Mouse (Mus musculus) ovary, postnatal 14 days (tissue): ENCODE measurements around the gene Snx32.
"Not testable (repeated sequence)": the region's sequence is repeated elsewhere in the genome, so short reads cannot be mapped to it uniquely, and the experiment has no call there.

Experiments used
- DNase-seq: peaks from one replicate; pipeline ENCODE4 v3.0.0; 2022; ENCODE audit warnings: low spot score

The Snx32 gene

GRCm38 (mm10) chr19:5512091-5513004, 2.0 kb upstream of the Snx32 start:
- DNase-seq, result no peak

GRCm38 (mm10) chr19:5511074-5511632, 815 bp upstream of the Snx32 start:
- DNase-seq, result no peak

GRCm38 (mm10) chr19:5503687-5504086, 6.7 kb downstream of the Snx32 start, which contains the start of gene 1700020D05Rik:
TSS of gene 1700020D05Rik (minus strand) at chr19:5503787.
- DNase-seq, result no peak

DNA sequence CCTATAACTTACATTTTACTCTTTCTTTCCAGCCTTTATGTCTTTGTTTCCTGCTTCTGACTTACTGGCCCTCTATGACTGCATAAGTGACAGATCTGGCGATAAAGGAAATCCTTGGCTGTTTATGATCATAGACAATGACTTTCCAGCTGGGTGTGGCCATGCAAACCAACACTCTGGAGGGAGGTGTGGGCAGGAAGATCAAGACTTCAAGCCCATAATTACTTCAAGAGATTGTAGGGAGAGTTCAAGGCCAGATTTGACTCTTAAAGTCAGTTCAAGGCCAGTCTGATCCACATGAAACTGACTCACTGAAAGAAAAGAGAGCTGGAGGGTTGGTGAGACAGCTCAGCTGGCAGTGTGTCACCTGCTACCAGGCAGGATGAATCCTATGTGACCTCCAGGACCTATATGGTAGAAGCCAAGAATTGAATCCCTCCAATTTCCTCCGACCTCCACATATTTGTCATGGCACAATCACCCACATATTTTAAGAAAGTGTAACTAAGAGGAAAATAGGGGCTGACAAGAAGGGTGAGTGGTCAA, 9.9 kb downstream of the Snx32 start:
- no peak for DNase-seq

DNA sequence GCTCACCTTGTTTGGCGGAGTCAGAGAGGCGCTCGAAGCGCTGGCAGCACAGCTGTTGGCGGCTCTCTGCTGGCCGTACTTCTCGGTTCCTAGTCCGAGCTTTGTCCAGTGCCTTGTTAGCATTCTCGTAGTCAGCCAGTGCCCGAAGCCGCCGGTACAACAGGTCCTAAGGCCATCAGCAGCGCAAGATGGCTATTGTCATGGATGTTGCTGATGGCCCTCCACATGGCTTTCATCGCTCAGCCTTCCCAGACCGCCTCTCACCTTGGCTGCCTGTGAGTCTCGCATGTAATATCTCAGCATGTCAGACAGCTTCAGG, 14.3 kb downstream of the Snx32 start:
- no peak for DNase-seq

DNA sequence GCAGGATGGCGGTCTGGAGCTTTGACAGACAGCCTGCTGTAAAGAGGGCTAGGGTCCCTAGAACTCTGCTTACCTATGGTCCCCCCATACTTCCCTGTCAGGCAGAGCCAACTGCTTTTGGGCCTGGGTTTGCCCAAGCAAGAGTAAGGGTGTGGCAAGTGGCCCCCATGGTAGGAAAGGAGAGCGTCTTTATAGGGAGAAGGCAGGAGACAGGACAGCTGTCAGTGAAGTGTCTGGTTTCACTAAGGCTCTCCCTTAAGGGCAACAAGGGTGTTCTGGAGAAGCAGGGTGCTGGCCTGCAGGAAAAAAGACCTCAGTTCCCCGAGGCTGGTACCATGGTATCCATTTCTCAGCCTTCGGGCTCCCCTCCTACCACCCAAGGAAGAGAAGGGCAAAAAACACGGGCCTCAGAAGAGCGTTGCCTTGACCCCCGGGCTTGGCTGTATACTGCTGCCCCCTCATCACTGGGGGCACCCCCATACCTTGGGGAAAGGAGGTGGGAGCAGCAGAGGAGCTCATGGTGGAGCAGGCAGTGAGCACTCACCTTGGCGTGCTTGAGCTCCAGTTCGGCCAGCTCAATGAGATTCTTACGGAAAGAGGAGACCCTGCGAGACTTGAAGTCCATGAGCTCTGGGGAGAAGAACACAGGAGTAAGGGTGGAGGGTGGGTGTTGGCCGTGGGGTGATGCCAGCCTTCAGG, 14.8 kb downstream of the Snx32 start:
- no peak for DNase-seq

- no peak for DNase-seq
Measured at GRCm38 (mm10) chr19:5494314-5494713, 16.0 kb downstream of the Snx32 start.

DNA sequence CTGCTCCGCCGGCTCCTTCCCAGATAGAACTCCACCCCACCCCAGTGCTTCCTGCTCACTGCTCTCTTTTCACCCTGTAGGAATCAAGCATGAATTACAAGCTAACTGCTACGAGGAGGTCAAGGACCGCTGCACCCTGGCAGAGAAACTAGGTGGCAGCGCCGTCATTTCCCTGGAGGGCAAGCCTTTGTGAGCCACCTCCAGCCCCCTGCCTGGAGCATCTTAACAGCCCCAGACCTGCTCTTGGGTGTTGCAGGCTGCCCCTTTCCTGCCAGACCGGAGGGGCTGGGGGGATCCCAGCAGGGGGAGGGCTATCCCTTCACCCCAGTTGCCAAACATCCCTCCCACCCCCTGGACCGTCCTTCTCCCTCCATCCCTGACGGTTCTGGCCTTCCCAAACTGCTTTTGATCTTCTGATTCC, 17.0 kb downstream of the Snx32 start:
- DNase-seq, result not testable (repeated sequence)

- no peak for DNase-seq
Measured at GRCm38 (mm10) chr19:5492641-5493040, 17.7 kb downstream of the Snx32 start.

DNA sequence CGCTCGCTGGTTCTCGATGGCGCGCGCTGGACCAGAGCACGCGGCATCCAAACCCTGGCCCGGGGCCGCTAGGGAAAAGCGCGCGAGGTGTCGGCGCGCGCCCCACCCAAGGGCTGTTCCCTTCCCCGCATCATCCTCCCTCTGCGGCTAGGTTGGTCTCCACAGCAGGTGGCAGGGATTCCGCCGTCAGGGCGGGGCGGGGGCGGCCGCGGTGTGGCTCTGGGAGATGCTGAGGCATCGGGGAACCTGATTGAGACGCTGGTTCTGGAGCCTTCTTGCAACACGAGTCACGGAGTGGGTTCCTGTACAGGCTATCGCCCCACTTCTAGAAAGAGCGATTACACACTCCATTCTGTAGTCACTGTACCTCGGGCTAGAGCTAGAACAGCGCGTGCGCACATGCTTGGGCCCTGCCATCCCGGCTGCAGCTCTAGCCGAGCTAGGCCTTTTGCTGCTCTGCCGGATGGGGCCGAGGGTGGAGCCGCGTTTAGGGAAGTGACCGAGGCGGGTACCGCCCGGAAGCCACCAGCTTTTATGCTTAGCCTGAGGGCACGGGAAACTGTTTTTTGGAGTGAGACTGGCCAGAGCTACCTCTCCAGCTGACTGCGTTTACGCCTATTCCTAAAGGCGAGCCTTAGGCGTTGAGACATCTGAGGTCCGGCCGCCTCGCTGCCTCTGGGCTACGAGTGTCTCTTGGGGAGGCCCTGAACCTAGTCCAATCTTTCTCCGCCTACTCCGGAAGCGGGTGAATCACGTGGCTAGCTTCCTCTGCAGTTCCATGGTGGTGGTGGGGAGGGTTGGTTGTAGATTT, 19.2 kb downstream of the Snx32 start:
- peak; percentile 65 for DNase-seq

GRCm38 (mm10) chr19:5490313-5490897, 19.9 kb downstream of the Snx32 start, which contains the start of gene Cfl1:
TSS of gene Cfl1 (plus strand) at chr19:5490455.
- peak; percentile 85 for DNase-seq

- not testable (repeated sequence) for DNase-seq
Measured at GRCm38 (mm10) chr19:5489721-5490120, 20.6 kb downstream of the Snx32 start.

DNA sequence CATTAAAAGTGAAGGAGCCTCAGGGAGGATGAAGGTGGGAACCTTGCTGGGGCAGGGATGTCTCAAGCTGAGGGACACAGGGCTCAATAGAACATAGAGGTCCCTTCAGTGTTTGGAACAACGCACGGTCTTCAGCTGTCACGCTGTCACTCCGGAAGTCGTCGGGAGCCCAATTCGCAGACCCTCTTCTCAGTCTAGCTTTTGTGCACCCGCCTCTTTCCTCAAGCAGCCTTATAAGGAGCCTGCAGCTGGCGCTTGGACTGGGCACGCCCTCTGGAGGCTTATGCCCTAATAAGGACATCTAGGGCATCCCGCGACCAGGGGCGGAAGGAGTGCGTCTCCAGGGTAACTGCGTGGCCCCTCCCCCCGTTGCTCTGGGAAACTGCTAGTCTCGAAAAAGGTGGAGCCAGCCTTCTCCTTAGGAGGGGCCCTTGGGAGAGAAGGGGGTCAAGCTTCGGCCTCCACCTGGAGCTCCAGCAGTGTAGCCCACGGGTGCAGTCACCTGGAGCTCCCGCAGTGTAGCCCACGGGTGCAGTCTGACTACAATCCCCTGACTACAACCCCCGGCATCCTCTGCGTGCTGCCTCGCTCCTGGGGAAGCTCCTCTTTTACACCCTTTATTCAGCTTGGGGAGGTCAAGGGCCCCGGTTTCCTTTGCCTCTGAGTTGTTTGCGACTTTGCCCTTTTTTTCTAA, 21.3 kb downstream of the Snx32 start:
- DNase-seq, result peak; percentile 92

DNA sequence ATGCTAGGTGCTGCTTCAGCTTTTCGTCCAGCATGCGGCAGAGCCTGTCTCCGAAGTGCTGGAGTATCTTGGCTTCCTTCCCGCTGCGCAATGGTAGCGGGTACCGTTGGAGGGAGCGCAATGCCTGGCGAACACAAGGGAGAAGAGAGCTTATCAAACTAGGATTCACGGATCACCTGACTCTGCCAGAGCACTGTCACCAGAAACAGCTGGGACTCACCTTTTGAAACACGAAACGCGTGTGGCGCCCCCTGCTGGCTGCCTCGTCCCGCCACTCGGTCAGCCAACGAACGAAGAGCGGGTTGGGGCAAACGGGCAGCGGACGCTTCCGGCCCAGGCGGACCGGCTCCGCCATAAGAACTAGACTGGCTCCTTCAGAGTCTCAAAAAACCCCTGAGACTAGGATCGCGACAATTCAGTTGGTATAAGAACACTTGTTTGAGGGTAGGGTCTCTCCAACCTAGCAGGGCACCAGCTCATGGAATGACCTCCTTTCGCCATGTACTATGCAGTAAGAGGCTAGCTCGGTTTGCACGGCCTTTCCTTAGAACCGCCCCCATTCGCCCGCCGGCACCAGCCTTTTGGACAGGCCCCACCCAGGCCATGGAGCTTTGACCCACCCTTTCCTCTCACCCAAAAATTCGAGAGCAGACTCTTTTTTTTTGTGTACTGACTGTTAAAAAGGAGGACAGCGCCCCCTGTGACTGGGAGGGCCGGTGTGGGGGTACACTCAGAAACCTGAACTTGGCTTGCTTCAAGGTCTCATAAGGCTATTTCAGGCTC, 22.4 kb downstream of the Snx32 start, which contains the start of gene Mus81:
Gene Mus81, minus strand, starts transcription at position 635 of the 783 bp plus-strand sequence.
- DNase-seq, result peak; percentile 95

DNA sequence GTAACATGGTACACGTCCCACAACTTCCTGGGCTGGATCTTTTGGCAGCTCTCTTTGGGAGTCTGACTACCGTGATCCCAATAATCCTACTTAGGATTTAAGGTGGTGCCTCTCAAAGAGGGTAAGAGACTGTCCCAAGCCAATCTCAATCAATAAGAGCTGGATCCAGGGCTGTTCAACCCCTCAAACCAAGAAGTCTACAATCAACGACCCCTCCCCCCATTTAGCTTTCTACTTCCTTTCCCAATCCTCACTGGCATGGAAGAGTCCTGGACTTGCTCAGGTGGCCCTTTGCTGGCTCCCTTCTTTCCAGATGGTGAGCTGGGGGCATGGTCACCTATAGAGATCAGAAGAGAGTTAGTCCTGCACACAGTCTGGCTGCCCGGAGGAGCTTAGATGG, 23.6 kb downstream of the Snx32 start:
- DNase-seq, result no peak

- DNase-seq, result no peak
Measured at GRCm38 (mm10) chr19:5486286-5486685, 24.1 kb downstream of the Snx32 start.

DNA sequence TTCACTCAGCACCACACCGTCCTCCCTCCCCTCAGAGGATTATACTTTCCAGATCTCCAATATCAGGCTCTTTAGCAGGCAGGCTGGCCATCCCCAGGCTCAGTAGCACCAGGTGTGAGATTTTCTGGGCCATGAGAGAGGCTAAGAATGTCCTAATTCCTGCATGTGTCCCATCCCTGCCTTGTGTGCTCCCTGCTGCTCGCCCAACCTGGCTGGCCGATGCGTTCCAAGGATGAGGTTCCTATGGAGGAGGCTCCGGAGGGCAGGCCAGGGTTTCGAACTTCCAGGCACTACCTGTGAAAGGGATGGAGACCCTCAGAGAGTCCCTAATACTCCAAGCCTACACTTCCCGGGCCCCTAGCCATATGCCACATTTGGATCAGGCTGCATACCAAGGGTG, 24.5 kb downstream of the Snx32 start:
- no peak for DNase-seq

DNA sequence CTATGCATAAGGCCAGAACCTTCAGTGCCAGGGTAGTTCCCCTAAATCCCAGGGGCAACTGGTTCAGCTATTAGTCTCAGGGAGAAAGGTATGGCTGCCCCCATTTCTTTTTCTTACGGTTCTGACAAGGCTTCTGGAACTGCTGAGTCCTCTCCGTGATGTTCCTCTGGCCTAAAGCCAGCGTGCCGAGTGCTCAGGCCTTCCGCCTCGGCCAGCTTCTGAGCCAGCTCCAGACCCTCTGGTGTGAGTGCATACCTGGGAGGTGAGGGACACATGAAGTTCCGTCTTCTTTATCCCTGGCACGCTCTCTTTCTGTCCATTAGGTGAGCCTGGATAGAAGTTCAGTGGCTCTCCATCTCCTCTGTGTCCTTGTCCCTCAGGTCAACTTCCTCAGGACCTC, 25.0 kb downstream of the Snx32 start:
- no peak for DNase-seq

- no peak for DNase-seq
Measured at GRCm38 (mm10) chr19:5484496-5484895, 25.8 kb downstream of the Snx32 start.
